Mouse (Mus musculus): ENCODE measurements around the gene Olfr548-ps1. TPM values are rescaled to one million over a fixed set of nuclear protein-coding genes. Genes with fewer than 3 reads are reported as not detected.
A peak's percentile ranks its signal among the peaks of the same experiment; 100 is the strongest.
"Not testable (repeated sequence)": the region's sequence is repeated elsewhere in the genome, so short reads cannot be mapped to it uniquely, and the experiment has no call there.

Olfr548-ps1 gene
- not detected for total RNA-seq (2021)
- long read RNA-seq, experiment 1 = 0 reads
- long read RNA-seq, experiment 2 = 0 reads

DNA sequence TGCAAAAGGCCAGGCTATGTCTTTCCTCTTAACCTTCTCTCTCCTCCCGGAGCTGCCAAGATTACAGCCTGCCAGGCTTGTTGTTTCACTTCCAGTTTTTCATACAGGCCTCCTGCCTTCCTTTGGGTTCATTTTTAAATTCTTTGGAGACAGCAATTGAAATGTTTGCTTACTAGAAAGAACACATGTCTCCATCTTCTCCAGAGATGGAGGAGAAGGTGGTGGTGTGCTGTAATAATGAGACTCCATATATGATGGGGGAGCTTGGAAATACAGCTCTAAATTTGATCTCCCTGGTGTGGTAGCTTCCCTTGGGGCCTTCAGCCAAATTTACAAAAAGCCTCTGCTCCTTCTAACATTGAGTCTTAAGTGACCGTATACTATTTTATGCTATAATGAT lies at the start of gene Olfr548-ps1:
Gene Olfr548-ps1 (plus strand): TSS at position 301 of the 400 bp plus-strand sequence.
- intact Hi-C loops (cut with DNase I) = no loop called here
- no peak for DNase-seq

DNA sequence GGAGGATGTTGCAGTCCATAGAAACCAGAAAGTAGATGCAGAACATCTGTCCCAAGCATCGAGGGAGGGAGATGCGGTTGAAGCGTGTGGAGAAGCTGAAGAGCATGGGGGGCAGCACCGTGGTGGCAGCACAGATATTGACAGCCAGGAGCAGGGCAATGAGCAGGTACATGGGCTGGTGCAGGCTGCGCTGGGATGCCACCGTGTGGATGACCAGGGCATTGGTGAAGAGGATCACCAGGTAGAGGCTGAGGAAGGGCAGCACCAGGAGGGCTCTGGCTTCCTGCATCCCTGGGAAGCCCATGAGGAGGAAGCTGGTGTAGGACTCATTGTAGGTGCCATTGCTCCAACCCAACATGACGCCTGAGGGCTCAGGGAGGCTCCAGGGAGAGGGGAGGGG lies 46.3 kb upstream of the Olfr548-ps1 start:
- intact Hi-C loops (cut with DNase I); DNase-seq: not testable (repeated sequence)

DNA sequence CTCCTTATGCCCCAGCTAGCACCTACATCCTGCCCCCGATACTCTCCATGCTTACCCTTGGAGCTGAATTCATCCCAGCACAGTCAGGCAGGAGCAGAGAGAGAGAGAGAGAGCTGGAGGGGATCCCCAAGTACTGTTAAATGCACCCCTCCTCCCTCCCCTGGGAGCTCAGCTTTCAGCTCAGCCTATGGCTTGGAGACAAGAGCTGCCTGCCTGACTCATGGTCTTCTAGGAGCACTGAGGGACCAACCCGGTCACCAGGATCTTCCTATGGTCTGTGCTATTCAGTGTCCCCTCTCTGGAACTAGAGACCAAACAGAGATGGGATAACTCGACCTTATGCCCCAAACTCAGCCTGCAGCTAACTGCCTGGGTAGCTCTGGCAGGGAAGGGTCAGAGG lies 41.2 kb upstream of the Olfr548-ps1 start, which contains the start of gene Olfr545:
Gene Olfr545 (minus strand): TSS at position 101 of the 400 bp plus-strand sequence.
- DNase-seq = no peak
- intact Hi-C loops (cut with DNase I) = no loop called here

- intact Hi-C loops (cut with DNase I) = no loop called here
- DNase-seq = no peak
These were observed 38.7 kb upstream of the Olfr548-ps1 start for GRCm38 (mm10) chr7:102501986-102502385.

- DNase-seq = peak; percentile 41 to 57
- intact Hi-C loops (cut with DNase I) = no loop called here
These were observed 33.8 kb upstream of the Olfr548-ps1 start for GRCm38 (mm10) chr7:102506848-102507247.

DNA sequence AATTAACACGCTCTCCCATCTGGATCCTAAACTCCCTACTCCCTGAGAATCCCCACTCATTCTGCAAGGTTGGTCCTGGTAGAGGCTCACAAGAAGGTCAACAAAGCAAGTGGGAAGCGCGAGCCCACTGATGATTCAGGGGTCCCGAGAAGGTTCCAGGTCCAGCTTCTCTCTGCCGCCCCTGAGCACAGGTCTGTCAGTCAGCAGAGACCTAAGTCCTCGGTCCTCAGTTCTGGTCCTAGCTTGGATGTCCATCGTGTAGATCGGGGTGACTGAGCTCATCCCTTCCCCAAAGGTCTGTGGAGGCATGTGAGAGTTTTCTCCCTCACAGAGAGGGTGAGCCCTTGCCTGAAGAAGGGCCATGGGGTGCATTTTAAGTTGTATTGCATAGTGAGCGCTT lies 32.6 kb upstream of the Olfr548-ps1 start:
- DNase-seq = no peak
- intact Hi-C loops (cut with DNase I) = no loop called here

DNA sequence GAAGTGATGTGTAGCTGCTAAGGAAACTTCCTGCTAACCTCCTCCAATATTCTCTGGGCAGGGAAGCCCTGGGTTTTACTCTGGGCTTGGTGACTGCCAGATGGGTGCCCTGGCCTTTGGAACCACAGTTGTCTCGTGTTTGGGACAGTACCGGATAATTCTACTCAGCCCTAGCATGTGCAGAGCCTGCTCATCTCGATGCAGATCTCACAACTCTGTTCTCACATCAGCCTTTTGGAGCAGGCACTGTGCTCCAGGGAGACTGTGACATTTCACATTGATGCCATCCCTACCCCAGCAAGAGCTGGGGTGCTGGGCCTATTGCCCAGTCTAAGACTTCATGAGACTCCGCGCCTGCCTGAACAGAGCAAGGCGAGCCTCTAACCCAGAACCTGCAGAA lies 32.0 kb upstream of the Olfr548-ps1 start:
- intact Hi-C loops (cut with DNase I) = no loop called here

DNA sequence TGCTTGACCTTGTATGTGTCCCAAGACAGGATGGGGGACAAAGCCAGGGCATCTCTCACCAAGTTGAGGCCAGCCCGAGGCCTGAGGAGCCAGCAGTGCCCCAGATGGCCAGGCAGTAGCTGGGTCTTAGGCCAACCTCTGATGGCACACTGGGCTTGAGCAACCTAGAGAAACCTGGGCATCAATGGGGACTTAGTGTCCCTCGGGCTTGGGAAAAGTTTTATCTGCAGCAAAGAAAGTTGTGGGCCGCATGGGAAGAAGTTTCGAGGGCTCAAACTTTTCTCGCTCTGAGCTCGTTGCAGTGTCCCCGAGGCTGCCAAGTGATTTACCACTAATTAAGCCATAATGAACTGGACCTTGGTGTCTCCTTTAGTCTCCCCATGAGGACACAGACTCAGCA lies 31.0 kb upstream of the Olfr548-ps1 start:
- intact Hi-C loops (cut with DNase I) = no loop called here
- DNase-seq = no peak

More for the DNA sequence above, 32.0 kb upstream of the Olfr548-ps1 start:
- no peak for DNase-seq

DNA sequence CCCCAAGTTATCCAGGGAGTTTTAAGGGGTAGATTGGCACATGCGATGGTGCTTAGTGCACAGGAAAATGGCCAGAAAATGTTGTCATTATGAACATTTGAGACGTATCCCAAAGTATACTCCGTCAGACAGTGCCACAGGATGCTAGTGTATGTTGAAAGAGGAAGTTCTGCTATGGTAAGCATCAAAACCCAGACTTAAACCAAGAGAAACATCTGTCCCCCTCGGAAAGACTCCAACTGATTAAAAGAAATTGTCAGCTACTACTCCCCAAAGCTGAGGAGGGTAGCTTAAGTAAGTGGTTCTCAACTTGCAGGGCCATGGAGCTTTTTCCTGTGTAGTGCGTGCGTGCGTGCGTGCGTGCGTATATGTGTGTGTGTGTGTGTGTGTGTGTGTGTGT lies 28.8 kb upstream of the Olfr548-ps1 start:
- intact Hi-C loops (cut with DNase I) = no loop called here

GRCm38 (mm10) chr7:102512814-102513435 lies 27.8 kb upstream of the Olfr548-ps1 start:
- intact Hi-C loops (cut with DNase I) = loop anchor here (1.0 kb wide), 1 partner anchor 123 kb away; no protein-coding TSS in a partner anchor

More for the DNA sequence above, 28.8 kb upstream of the Olfr548-ps1 start:
- DNase-seq = no peak

DNA sequence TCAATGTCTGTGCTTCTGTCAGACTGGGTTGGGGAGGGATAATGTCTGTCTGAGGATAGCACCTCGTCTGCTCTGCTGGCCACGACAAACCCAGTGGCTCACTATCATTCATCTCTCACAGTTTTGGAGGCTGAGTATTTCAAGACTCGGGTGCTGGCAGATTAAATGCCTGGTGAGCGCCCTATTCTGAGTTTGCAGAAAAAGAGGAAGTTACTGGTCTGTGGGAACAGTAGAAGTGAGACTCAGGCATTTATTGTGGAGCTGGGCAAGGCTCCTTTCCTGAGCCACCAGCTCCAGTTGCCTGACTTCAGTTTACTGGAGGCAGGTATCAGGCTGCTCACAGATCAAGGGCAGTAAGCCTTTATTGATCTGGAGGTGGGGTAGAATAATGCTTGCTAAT lies 26.6 kb upstream of the Olfr548-ps1 start:
- no peak for DNase-seq
- intact Hi-C loops (cut with DNase I) = no loop called here

More at GRCm38 (mm10) chr7:102512814-102513435, 27.8 kb upstream of the Olfr548-ps1 start:
- DNase-seq = peak; percentile 77 to 83

- no peak for DNase-seq
These were observed 24.2 kb upstream of the Olfr548-ps1 start for GRCm38 (mm10) chr7:102516261-102517050.

DNA sequence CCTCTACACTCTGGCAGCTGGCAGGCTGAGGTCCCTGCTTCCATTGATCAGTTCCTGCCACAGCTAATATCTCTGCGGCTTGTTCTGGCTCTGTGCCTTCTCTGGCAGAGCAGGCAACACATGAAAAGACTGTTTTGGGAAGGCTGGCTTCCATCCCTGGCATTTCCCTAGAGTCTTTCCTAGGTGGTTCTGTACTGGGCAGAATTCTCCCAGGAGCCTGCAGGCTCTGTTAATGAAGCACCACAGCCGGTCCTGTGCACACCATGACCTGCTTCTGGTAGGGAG lies 23.7 kb upstream of the Olfr548-ps1 start:
- intact Hi-C loops (cut with DNase I) = no loop called here
- DNase-seq = no peak

More at GRCm38 (mm10) chr7:102516261-102517050, 24.2 kb upstream of the Olfr548-ps1 start:
- intact Hi-C loops (cut with DNase I) = no loop called here

DNA sequence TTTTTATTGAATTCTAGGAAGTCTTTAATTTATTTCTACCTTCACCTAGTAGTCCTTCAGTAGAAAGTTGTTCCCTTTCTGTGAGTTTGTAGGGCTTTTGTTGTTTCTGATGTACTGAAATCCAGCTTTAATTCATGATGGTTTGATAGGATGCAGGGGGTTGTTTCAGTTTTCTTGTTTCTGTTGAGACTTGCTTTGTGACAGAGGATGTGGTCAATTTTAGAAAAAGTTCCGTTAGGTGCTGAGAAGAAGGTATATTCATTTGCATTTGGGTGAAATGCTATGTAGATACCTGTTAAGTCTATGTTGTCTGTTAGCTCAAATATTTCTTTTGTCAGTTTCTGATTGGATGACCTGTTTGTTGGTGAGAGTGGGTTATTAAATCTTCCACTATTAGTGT lies 11.6 kb upstream of the Olfr548-ps1 start:
- intact Hi-C loops (cut with DNase I) = no loop called here
- no peak for DNase-seq

- intact Hi-C loops (cut with DNase I) = no loop called here
- no peak for DNase-seq
These were observed 6.2 kb upstream of the Olfr548-ps1 start, which contains the start of gene Olfr547 for GRCm38 (mm10) chr7:102534449-102534848. Olfr547 (plus strand) TSS chr7:102534749.

DNA sequence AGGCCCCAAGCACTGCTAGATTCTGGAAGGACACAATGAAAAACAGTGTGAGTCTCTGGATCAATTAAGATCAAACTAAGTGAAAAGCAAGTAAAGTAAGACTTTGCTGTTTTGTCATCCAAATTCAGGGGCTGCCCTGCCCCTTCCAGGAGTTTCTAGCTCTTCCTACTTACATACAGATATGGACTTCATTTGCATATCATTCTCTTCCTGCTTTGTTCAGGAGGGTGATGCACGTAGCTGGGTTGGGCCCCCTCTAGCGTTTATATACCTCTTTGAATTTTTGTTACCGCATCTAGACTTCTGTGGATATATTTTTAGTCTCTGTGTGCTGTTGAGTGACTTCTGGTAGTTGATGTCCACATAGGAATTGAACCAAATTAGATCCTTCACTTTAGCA lies 555 bp downstream of the Olfr548-ps1 start:
- intact Hi-C loops (cut with DNase I) = no loop called here
- no peak for DNase-seq

DNA sequence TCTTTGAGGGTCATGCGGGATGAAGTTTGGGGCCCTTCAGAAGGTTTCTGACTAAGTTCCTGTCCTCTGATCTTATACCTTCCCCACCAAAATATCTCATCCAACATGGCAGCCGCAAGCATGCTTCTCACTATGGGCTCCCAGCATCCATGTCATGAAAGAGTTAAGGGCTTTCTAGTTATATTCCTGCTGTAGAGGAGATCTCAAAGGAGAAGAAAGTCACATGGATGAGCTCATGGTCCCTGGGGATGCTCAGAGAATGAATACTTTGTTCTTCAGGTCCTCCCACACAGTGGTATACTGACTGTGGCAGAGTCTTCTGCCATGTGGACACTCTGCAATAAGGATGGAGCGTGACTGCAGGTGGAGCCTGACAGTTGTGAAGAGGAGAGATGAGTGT lies 8.9 kb downstream of the Olfr548-ps1 start, which contains the start of gene Olfr549:
Gene Olfr549 (plus strand): TSS at position 301 of the 400 bp plus-strand sequence.
- intact Hi-C loops (cut with DNase I) = no loop called here
- no peak for DNase-seq

DNA sequence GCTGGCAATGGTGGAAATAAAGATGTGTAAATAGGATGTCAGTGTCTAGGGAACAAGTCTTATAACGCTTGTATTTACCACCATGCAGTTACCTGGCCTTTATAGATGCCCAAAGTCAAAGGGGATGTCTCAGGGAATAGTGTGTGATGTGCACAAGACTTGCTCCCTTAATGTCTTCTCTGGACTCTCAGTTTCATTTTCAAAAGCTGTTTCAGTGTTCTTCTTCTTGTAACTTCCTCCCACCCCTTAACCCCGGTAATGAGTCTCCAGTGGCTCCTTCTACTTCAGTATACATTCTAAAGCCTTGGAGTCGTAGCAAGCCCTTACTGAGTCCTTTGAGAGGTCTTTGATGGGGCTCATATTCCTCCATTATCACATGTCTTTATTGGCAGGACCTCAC lies 12.6 kb downstream of the Olfr548-ps1 start:
- DNase-seq = no peak
- intact Hi-C loops (cut with DNase I) = no loop called here

DNA sequence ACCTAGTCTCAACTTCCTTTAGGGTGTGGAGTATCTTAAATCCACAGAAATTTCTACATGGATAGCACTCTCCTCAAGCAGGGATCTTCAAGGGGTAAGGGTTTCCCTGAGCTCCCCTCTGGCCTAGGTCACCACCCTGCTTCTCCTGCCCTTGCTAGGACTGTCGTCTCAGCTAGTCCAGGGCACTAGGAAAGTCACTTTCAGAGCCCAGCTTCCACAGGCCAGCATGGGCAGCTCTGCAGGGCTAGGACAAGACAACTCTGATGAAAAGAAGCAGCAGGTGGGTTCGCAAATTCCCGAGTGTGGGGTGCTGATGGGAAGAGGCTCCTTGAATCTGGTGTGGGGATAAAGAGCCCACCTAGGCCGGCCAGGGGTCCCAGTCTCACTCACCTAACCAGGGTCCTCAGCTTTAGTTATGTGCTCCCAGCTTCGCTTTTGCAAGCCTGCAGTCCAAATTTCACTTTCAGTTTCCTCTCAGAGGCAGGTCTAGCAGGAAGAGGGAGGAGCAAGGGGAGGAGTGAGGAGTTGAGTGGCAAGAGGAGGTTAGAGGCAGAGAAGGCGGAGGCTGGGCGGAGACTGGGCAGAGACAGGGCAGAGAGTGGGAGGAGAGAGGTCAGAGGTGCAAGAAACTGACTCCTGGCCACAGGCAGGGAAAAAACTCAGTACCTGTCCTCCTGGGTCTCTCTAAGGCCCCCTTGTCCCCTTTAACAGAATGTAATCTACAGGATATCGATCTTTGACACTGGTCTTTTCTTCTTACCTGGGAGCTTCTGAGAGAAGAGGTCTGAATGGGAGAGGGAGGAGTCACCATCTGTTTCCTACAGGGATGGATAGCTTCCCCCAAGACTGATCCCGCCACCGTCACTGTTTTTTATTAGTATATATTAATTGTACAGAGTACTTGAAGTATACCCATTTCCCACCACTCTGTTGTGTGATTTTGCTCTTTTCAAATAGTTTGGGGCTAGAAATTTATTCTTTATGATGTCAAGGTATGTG lies 24.6 kb downstream of the Olfr548-ps1 start, which contains the start of gene Trim21:
Gene Trim21 (minus strand): TSS at position 488 of the 999 bp plus-strand sequence.
- intact Hi-C loops (cut with DNase I) = no loop called here
- peak; percentile 64 to 85 for DNase-seq

DNA sequence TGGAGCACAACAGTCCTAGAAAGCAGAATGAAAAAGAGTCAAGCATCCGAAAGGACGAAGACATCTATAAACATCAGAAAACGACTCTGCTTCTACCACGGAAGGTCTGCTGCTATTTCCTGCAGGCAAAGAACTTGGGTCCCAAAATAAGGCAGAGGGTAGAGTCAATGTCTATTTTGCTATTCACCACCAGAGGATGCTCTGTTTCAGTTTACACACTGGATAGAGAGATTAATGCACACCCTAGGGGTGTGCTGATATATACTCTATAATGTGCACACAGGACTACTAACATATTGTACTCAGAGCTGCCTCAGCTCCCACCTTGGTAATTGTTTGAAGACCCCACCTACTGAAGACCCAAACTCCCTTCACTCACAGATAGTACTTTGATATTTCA lies 25.5 kb downstream of the Olfr548-ps1 start:
- no peak for DNase-seq
- intact Hi-C loops (cut with DNase I) = no loop called here

All from gastrocnemius, postnatal 36 days (tissue).